Mouse (Mus musculus) midbrain, embryonic 12.5 days (tissue): ENCODE results near the gene Sik1. TPM values are rescaled to one million over a fixed set of nuclear protein-coding genes. Genes with fewer than 3 reads are reported as not detected.

ENCODE experiments used
- ATAC-seq: fragments of 200-750 bp; cut with Nextera tagmentation; 2 replicates; pipeline ENCODE4 v1.8.0; 2017; ENCODE audit warnings: low read depth, moderate TSS enrichment, moderate library complexity; ENCODE audit not compliant: low FRiP score
- H3K27ac ChIP-seq: fragments of 300-500 bp; sonication (generic); replicated peaks from 2 replicates; pipeline ENCODE4 v1.5.1; 2016; ENCODE audit warnings: mild to moderate bottlenecking
- H3K27me3 ChIP-seq: fragments of 300-500 bp; sonication (generic); 2 replicates; pipeline ENCODE4 v1.6.1; 2016; ENCODE audit warnings: mild to moderate bottlenecking
- H3K36me3 ChIP-seq: fragments of 300-500 bp; sonication (generic); 2 replicates; pipeline ENCODE4 v1.6.1; 2016
- H3K4me1 ChIP-seq: fragments of 300-500 bp; sonication (generic); 2 replicates; pipeline ENCODE4 v1.6.1; 2016
- H3K4me2 ChIP-seq: fragments of 300-500 bp; sonication (generic); replicated peaks from 2 replicates; pipeline ENCODE4 v1.6.1; 2016; ENCODE audit warnings: mild to moderate bottlenecking, moderate library complexity
- H3K4me3 ChIP-seq: fragments of 300-500 bp; sonication (generic); 2 replicates; pipeline ENCODE4 v1.5.1; 2016; ENCODE audit warnings: mild to moderate bottlenecking
- H3K9ac ChIP-seq: fragments of 300-500 bp; sonication (generic); replicated peaks from 2 replicates; pipeline ENCODE4 v1.6.1; 2016; ENCODE audit warnings: mild to moderate bottlenecking, moderate library complexity
- H3K9me3 ChIP-seq: fragments of 300-500 bp; sonication (generic); 2 replicates; pipeline ENCODE4 v1.6.1; 2016; ENCODE audit warnings: mild to moderate bottlenecking
- WGBS: fragments of 180-500 bp; shearing (Covaris S2); methylation state at CpG from one replicate; pipeline ENCODE4 v1.1.7; 2016; 5-methylcytosine and 5-hydroxymethylcytosine counted together
- polyA plus RNA-seq: library from polyadenylated mRNA; unstranded; fragments of >200 nt; fragmentation: Nextera tagmentation; extraction: Ambion mirVana; gene quantifications from 2 replicates; pipeline ENCODE4 v1.2.1, GENCODE M21; 2016

Gene Sik1
- polyA plus RNA-seq, 1 experiment from 2014 or later, result 14.6 TPM

- ATAC-seq, result no peak
- Histone ChIP-seq H3K9ac (no peak overlapping the region), H3K36me3 (no peaks in the 10 kb centered on the region), H3K4me3 (no peak overlapping the region), H3K4me1 (peaks cover 36% of the 10 kb centered on the region), H3K9me3 (no peaks in the 10 kb centered on the region), H3K4me2 (no peak overlapping the region), H3K27ac (no peak overlapping the region), H3K27me3 (no peaks in the 10 kb centered on the region)
- 54% methylated on average over 13 of the region's 13 CpGs for WGBS
Measured at GRCm38 (mm10) chr17:31821136-31821933, 34.3 kb downstream of the Sik1 start.

GRCm38 (mm10) chr17:31820099-31820846 lies 35.3 kb downstream of the Sik1 start:
- no peak overlapping the region for H3K9ac ChIP-seq
- WGBS, result 28% methylated on average over 4 of the region's 4 CpGs
- H3K4me1 ChIP-seq, result peaks cover 36% of the 10 kb centered on the region
- ATAC-seq, result no peak
- H3K4me2 ChIP-seq, result no peak overlapping the region
- H3K36me3 ChIP-seq, result no peaks in the 10 kb centered on the region
- H3K4me3 ChIP-seq, result no peak overlapping the region
- H3K27ac ChIP-seq, result no peak overlapping the region
- H3K27me3 ChIP-seq, result no peaks in the 10 kb centered on the region
- no peaks in the 10 kb centered on the region for H3K9me3 ChIP-seq

- Histone ChIP-seq H3K9me3 (no peaks in the 10 kb centered on the region), H3K4me3 (no peak overlapping the region), H3K27me3 (no peaks in the 10 kb centered on the region), H3K9ac (no peak overlapping the region), H3K27ac (no peak overlapping the region), H3K4me2 (no peak overlapping the region), H3K4me1 (peaks cover 36% of the 10 kb centered on the region), H3K36me3 (no peaks in the 10 kb centered on the region)
- ATAC-seq, result no peak
- WGBS, result 60% methylated on average over 9 of the region's 9 CpGs
Measured at GRCm38 (mm10) chr17:31819372-31819771, 36.2 kb downstream of the Sik1 start.

GRCm38 (mm10) chr17:31817815-31818214 lies 37.8 kb downstream of the Sik1 start:
- H3K4me2 ChIP-seq, result no peak overlapping the region
- no peak overlapping the region for H3K9ac ChIP-seq
- no peaks in the 10 kb centered on the region for H3K36me3 ChIP-seq
- no peak overlapping the region for H3K27ac ChIP-seq
- H3K4me3 ChIP-seq, result no peak overlapping the region
- H3K27me3 ChIP-seq, result 0 out of 2 replicates have a peak, but pooled peaks cover 4% of the 10 kb centered on the region
- WGBS, result 96% methylated on average over 1 of the region's 1 CpGs
- H3K9me3 ChIP-seq, result no peaks in the 10 kb centered on the region
- H3K4me1 ChIP-seq, result peaks cover 36% of the 10 kb centered on the region
- no peak for ATAC-seq

- Histone ChIP-seq H3K4me1 (peaks cover 36% of the 10 kb centered on the region), H3K36me3 (no peaks in the 10 kb centered on the region), H3K9me3 (no peaks in the 10 kb centered on the region), H3K4me2 (no peak overlapping the region), H3K27ac (peak overlapping the region; percentile 56), H3K9ac (no peak overlapping the region), H3K4me3 (no peak overlapping the region), H3K27me3 (0 out of 2 replicates have a peak, but pooled peaks cover 4% of the 10 kb centered on the region)
- ATAC-seq, result peak; percentile 67
- 15% methylated on average over 5 of the region's 5 CpGs for WGBS
Measured at GRCm38 (mm10) chr17:31817203-31817602, 38.4 kb downstream of the Sik1 start.

GRCm38 (mm10) chr17:31814848-31815247 lies 40.8 kb downstream of the Sik1 start:
- Histone ChIP-seq H3K36me3 (no peaks in the 10 kb centered on the region), H3K9ac (no peak overlapping the region), H3K4me1 (peaks cover 22% of the 10 kb centered on the region), H3K9me3 (no peaks in the 10 kb centered on the region), H3K27ac (no peak overlapping the region), H3K27me3 (0 out of 2 replicates have a peak, but pooled peaks cover 4% of the 10 kb centered on the region), H3K4me2 (no peak overlapping the region), H3K4me3 (no peak overlapping the region)
- no peak for ATAC-seq
- 83% methylated on average over 1 of the region's 1 CpGs for WGBS

- 0 out of 2 replicates have a peak overlapping the region, but pooled peaks have one; percentile 20 for H3K27ac ChIP-seq
- 82% methylated on average over 3 of the region's 3 CpGs for WGBS
- H3K9me3 ChIP-seq, result no peaks in the 10 kb centered on the region
- no peak overlapping the region for H3K4me3 ChIP-seq
- no peak overlapping the region for H3K9ac ChIP-seq
- no peak overlapping the region for H3K4me2 ChIP-seq
- H3K36me3 ChIP-seq, result no peaks in the 10 kb centered on the region
- H3K4me1 ChIP-seq, result peaks cover 15% of the 10 kb centered on the region
- 0 out of 2 replicates have a peak, but pooled peaks cover 4% of the 10 kb centered on the region for H3K27me3 ChIP-seq
- ATAC-seq, result no peak
Measured at GRCm38 (mm10) chr17:31813938-31814622, 41.5 kb downstream of the Sik1 start.

- Histone ChIP-seq H3K9ac (no peak overlapping the region), H3K4me2 (no peak overlapping the region), H3K4me1 (no peaks in the 10 kb centered on the region; the same call in 1 of the 2 replicates), H3K4me3 (no peak overlapping the region), H3K27ac (no peak overlapping the region), H3K36me3 (no peaks in the 10 kb centered on the region), H3K9me3 (no peaks in the 10 kb centered on the region), H3K27me3 (0 out of 2 replicates have a peak, but pooled peaks cover 4% of the 10 kb centered on the region)
- 27% methylated on average over 4 of the region's 4 CpGs for WGBS
- no peak for ATAC-seq
Measured at GRCm38 (mm10) chr17:31811333-31811732, 44.3 kb downstream of the Sik1 start.

- H3K9ac ChIP-seq, result no peak overlapping the region
- 0 out of 2 replicates have a peak, but pooled peaks cover 4% of the 10 kb centered on the region for H3K27me3 ChIP-seq
- no peak overlapping the region; the same call in 1 of the 2 replicates for H3K4me2 ChIP-seq
- no peak overlapping the region; the same call in 1 of the 2 replicates for H3K27ac ChIP-seq
- H3K4me3 ChIP-seq, result no peak overlapping the region
- 54% methylated on average over 19 of the region's 19 CpGs for WGBS
- H3K9me3 ChIP-seq, result no peaks in the 10 kb centered on the region
- ATAC-seq, result no peak
- no peaks in the 10 kb centered on the region for H3K36me3 ChIP-seq
- H3K4me1 ChIP-seq, result peaks cover 3% of the 10 kb centered on the region; the same call in 1 of the 2 replicates
Measured at GRCm38 (mm10) chr17:31809894-31810293, 45.7 kb downstream of the Sik1 start.

GRCm38 (mm10) chr17:31809136-31809535 lies 46.5 kb downstream of the Sik1 start:
- 94% methylated on average over 7 of the region's 7 CpGs for WGBS
- H3K9ac ChIP-seq, result no peak overlapping the region
- no peak overlapping the region for H3K4me3 ChIP-seq
- H3K27ac ChIP-seq, result no peak overlapping the region
- H3K27me3 ChIP-seq, result 0 out of 2 replicates have a peak, but pooled peaks cover 4% of the 10 kb centered on the region
- H3K9me3 ChIP-seq, result no peaks in the 10 kb centered on the region
- no peaks in the 10 kb centered on the region for H3K36me3 ChIP-seq
- peaks cover 3% of the 10 kb centered on the region; the same call in 1 of the 2 replicates for H3K4me1 ChIP-seq
- ATAC-seq, result no peak
- no peak overlapping the region for H3K4me2 ChIP-seq

- Histone ChIP-seq H3K4me2 (no peak overlapping the region), H3K27ac (no peak overlapping the region), H3K4me1 (peaks cover 3% of the 10 kb centered on the region; the same call in 1 of the 2 replicates), H3K36me3 (no peaks in the 10 kb centered on the region), H3K27me3 (no peaks in the 10 kb centered on the region), H3K9me3 (no peaks in the 10 kb centered on the region), H3K9ac (no peak overlapping the region), H3K4me3 (no peak overlapping the region)
- no peak for ATAC-seq
- 52% methylated on average over 10 of the region's 10 CpGs for WGBS
Measured at GRCm38 (mm10) chr17:31808082-31808875, 47.3 kb downstream of the Sik1 start.
